Mouse (Mus musculus) midbrain, postnatal 0 days (tissue): ENCODE measurements at regions not wholly inside any gene's neighbourhood (a gene's known extent, or its start where the extent isn't known, plus 50 kb on each side); places are given as distances from the start of the nearest gene placed in this dataset.
"Not testable (repeated sequence)": the region's sequence is repeated elsewhere in the genome, so short reads cannot be mapped to it uniquely, and the experiment has no call there.

ENCODE experiments used
- ATAC-seq: fragments of 200-750 bp; cut with Nextera tagmentation; 2 replicates; pipeline ENCODE4 v1.8.0; 2017; ENCODE audit warnings: moderate number of reproducible peaks, mild to moderate bottlenecking, moderate TSS enrichment, moderate library complexity; ENCODE audit not compliant: low FRiP score
- DNase-seq: peaks from one replicate; pipeline ENCODE4 v3.0.0-alpha.2; 2015; ENCODE audit warnings: low spot score
- H3K27ac ChIP-seq: fragments of 300-500 bp; sonication (generic); 2 replicates; pipeline ENCODE4 v1.5.1; 2014; ENCODE audit warnings: low read depth, mild to moderate bottlenecking, low read length, mixed read lengths
- H3K27me3 ChIP-seq: fragments of 300-500 bp; sonication (generic); 2 replicates; pipeline ENCODE4 v1.6.1; 2014; ENCODE audit warnings: low read length, control low read depth, mixed read lengths; ENCODE audit not compliant: insufficient read depth
- H3K36me3 ChIP-seq: fragments of 300-500 bp; sonication (generic); 2 replicates; pipeline ENCODE4 v1.6.1; 2014; ENCODE audit warnings: low read length, control low read depth, mixed read lengths; ENCODE audit not compliant: insufficient read depth
- H3K4me1 ChIP-seq: fragments of 300-500 bp; sonication (generic); 2 replicates; pipeline ENCODE4 v1.6.1; 2014; ENCODE audit warnings: mild to moderate bottlenecking, control low read depth, antibody characterized with exemption, low read length, mixed read lengths; ENCODE audit not compliant: insufficient read depth
- H3K4me2 ChIP-seq: fragments of 300-500 bp; sonication (generic); 2 replicates; pipeline ENCODE4 v1.6.1; 2014; ENCODE audit warnings: low read depth, mild to moderate bottlenecking, low read length, mixed read lengths; ENCODE audit not compliant: poor library complexity, severe bottlenecking
- H3K4me3 ChIP-seq: fragments of 300-500 bp; sonication (generic); 2 replicates; pipeline ENCODE4 v1.5.1; 2014; ENCODE audit warnings: low read depth, mild to moderate bottlenecking, low read length, moderate library complexity
- H3K9ac ChIP-seq: fragments of 300-500 bp; sonication (generic); replicated peaks from 2 replicates; pipeline ENCODE4 v1.6.1; 2014; ENCODE audit warnings: mild to moderate bottlenecking, low read length, moderate library complexity, mixed read lengths; ENCODE audit not compliant: poor library complexity, severe bottlenecking
- H3K9me3 ChIP-seq: fragments of 300-500 bp; sonication (generic); 2 replicates; pipeline ENCODE4 v1.6.1; 2016; ENCODE audit warnings: low read length, control low read depth
- CTCF ChIP-seq: IDR thresholded peaks from 2 replicates; pipeline ENCODE4 v1.5.1; 2016; ENCODE audit warnings: antibody characterized with exemption, mild to moderate bottlenecking
- WGBS: fragments of 180-500 bp; shearing (Covaris S2); extraction: QIAGEN DNeasy Blood & Tissue Kit; methylation state at CpG from one replicate; pipeline ENCODE4 v1.1.7; 2014; 5-methylcytosine and 5-hydroxymethylcytosine counted together

DNA sequence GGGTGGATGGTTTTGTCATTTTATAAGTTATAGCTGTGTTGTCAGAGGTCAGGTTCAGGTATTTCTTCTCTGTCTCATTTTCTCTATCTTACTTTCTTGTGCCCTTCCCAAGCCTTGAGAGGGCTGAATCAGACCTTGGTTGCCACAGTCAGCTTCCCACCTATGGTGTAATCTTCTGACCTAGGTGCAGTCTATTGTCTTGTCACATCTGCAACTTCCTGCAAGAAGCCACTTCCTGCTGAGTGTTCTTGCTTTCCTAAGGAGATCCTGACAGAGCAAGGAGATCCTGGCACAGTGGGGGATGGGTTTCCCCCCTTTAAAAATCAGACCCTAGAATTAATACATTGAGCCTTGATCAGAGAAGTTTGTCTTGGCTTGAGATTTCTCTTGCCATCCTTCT is 191.5 kb upstream of the Thpo start:
- H3K4me1 ChIP-seq, H3K9me3 ChIP-seq, DNase-seq, ATAC-seq, H3K27me3 ChIP-seq, H3K4me2 ChIP-seq, H3K27ac ChIP-seq, H3K9ac ChIP-seq, H3K4me3 ChIP-seq, H3K36me3 ChIP-seq: not testable (repeated sequence)

DNA sequence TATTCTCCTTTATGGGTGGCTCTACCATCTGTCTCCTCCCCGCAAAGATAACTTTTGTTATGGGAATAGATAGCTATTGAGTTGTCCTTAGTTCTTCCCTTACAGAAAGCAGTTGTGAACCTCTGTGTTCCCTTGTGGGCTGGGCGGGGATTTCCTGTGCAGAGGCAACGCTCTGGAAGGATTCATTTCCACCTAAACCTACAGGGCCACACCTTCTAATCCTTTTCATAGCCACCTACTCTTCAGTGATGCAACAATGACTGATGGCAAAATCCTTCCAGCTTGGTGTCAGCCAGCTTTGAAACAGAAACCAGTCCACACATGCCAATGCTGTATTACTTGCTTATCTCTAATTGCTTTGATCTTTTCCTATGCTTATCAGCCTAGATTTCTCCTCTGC is 176.6 kb upstream of the Thpo start:
- WGBS: 77% methylated on average over 3 of the region's 3 CpGs
- not testable (repeated sequence) for H3K36me3 ChIP-seq, H3K27me3 ChIP-seq, H3K9me3 ChIP-seq, H3K4me2 ChIP-seq, H3K4me3 ChIP-seq, ATAC-seq, DNase-seq, H3K4me1 ChIP-seq, H3K9ac ChIP-seq, H3K27ac ChIP-seq

DNA sequence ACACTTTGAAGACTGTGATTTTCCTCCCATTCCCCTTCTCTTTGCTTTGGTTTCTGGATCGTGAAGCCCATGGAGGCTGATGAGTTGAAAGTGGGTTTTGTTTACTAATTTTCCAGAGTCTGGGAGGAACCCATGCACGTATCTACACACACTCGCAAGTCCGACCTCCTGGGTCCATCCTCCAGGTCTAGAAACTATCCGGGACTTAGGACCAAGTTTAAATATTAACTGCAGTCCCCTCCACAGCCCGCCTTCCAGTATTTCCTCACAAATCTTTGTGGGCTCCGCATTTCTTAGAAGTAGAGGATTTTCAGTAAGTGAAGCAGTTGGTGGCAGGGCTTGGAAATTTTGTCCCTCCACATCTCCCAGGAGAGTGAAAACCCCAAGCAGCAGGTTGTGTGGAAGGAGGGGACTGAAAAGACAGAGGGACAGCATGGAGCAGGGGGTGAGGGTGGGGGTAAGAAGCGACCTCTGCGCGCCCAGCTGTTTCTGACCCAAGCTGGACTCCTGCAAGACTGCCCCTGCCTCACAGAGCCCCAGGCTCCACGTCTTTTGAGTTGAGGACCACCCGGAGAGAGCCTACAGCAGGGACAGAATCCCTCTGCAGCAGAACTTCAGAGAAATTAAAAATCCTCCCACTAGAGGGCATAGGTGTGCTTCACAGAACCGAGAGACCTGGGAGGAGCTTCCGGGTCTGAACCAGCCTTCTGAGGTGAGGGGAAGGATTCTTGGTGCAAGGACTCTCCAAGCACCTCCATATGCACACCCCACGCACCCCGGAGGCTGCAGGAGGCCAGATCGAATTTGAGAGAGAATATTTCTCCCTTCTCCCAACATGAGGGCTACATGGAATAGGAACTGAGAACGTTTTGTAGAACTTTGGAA is 174.4 kb upstream of the Thpo start:
- WGBS: 49% methylated on average over 16 of the region's 18 CpGs
- TF ChIP-seq CTCF: peak; percentile 53
- H3K27ac ChIP-seq, H3K27me3 ChIP-seq, H3K4me1 ChIP-seq, H3K4me3 ChIP-seq, H3K4me2 ChIP-seq, H3K9ac ChIP-seq, H3K9me3 ChIP-seq, DNase-seq, H3K36me3 ChIP-seq: not testable (repeated sequence)
- peak; percentile 62 for ATAC-seq

DNA sequence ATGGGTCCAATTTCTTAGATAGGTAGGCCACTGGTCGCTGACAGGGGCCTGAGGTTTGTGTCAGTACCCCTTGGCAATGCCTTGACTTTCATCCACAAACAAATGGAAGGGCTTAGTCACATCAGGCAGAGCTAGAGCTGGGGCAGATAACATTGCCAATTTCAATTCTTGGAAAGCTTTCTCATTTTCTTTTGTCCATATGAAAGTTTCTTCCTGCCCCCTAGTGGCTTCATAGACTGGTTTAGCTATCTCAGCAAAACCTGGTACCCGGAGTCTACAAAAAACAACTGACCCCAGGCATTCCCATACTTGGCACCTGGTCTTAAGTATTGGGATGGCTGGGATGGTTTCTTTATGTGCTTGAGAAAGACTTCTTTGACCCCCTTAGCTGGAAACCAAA is 161.4 kb upstream of the Thpo start:
- 49% methylated on average over 2 of the region's 2 CpGs for WGBS
- H3K9ac ChIP-seq: no peak overlapping the region
- DNase-seq (peak; percentile 71), ATAC-seq (no peak)
- no peaks in the 10 kb centered on the region for H3K4me1 ChIP-seq
- no peaks in the 10 kb centered on the region for H3K9me3 ChIP-seq
- no peak overlapping the region for H3K4me3 ChIP-seq
- H3K4me2 ChIP-seq: no peak overlapping the region
- no peaks in the 10 kb centered on the region for H3K36me3 ChIP-seq
- no peak overlapping the region for H3K27ac ChIP-seq
- H3K27me3 ChIP-seq: no peaks in the 10 kb centered on the region
- TF ChIP-seq CTCF: peak; percentile 60

DNA sequence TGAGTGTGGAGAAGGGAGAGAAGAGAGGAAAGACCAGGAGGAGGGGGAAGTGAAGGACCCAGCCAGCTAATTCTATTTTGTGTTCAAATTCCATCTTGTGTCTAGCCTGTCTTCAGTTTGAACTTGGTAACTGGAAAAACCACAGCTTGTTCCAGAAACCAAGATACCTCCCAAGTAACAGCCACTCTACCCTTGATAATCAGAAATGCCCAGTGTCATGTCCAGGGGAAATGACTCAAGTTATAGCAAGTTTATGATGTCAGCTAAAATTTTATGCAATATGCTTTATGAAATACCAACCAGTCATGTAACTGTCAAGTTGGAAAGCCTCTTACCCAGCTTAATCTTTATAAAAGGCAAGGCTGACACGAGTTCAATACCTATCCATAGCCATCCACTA is 137.4 kb upstream of the Thpo start:
- no peak for DNase-seq
- Histone ChIP-seq H3K4me2 (no peak overlapping the region), H3K27me3 (no peaks in the 10 kb centered on the region), H3K27ac (no peak overlapping the region), H3K4me1 (no peaks in the 10 kb centered on the region), H3K4me3 (no peak overlapping the region), H3K36me3 (no peaks in the 10 kb centered on the region), H3K9me3 (no peaks in the 10 kb centered on the region), H3K9ac (no peak overlapping the region)
- no peak for TF ChIP-seq CTCF
- ATAC-seq: no peak
- 42% methylated on average over 1 of the region's 1 CpGs for WGBS

DNA sequence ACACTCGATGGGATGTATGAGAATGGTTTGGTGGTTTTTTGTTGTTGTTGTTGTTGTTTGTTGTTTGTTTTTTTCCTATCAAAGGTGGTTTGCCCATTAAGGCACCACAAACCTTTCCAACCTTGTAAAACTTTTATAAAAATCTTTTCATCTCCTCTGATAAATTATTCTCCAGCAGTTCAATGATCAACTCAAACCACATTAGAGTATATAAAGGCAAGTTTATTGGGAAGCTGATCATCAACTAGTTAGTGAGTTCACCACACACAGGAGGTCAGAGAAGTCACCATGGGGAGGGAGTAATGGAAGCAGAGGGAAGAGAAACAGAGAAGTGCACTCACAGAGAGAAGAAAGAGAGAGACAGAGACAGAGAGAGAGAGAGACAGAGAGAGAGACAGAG is 132.5 kb upstream of the Thpo start:
- Histone ChIP-seq H3K4me3 (no peak overlapping the region), H3K27ac (no peak overlapping the region), H3K4me1 (no peaks in the 10 kb centered on the region), H3K9ac (no peak overlapping the region), H3K36me3 (no peaks in the 10 kb centered on the region), H3K4me2 (no peak overlapping the region), H3K9me3 (no peaks in the 10 kb centered on the region), H3K27me3 (no peaks in the 10 kb centered on the region)
- WGBS: 100% methylated on average over 1 of the region's 1 CpGs
- TF ChIP-seq CTCF: no peak
- no peak for ATAC-seq
- DNase-seq: no peak
